Mouse (Mus musculus) bone marrow macrophage, adult 2 months (primary cell): ENCODE measurements around the gene Hist1h1d. TPM values are rescaled to one million over a fixed set of nuclear protein-coding genes. Genes with fewer than 3 reads are reported as not detected.

ENCODE experiments used
- H3K27ac ChIP-seq: 2 replicates; pipeline ENCODE4 v1.5.1; 2012; ENCODE audit warnings: low read depth, low read length; ENCODE audit not compliant: insufficient read depth
- H3K4me1 ChIP-seq: 2 replicates; pipeline ENCODE4 v1.6.1; 2012; ENCODE audit warnings: low read length; ENCODE audit not compliant: control insufficient read depth, insufficient read depth
- H3K4me3 ChIP-seq: 2 replicates; pipeline ENCODE4 v1.5.1; 2012; ENCODE audit warnings: mild to moderate bottlenecking, low read length, moderate library complexity; ENCODE audit not compliant: insufficient read depth
- CTCF ChIP-seq: IDR thresholded peaks from 2 replicates; pipeline ENCODE4 v1.5.1; 2012; ENCODE audit warnings: low read depth, mild to moderate bottlenecking, low read length, moderate library complexity
- POLR2A ChIP-seq: IDR thresholded peaks from 2 replicates; pipeline ENCODE4 v1.6.1; 2012; ENCODE audit warnings: mild to moderate bottlenecking, low read depth, low read length, borderline replicate concordance
- polyA plus RNA-seq: library from polyadenylated mRNA; stranded (reverse); fragments of >200 nt; gene quantifications from 2 replicates; pipeline ENCODE4 v1.2.4, GENCODE M21; 2012; ENCODE audit not compliant: missing spikeins, insufficient read depth, insufficient read length

The Hist1h1d gene
- polyA plus RNA-seq, 1 experiment = 0.39 TPM

GRCm38 (mm10) chr13:23516822-23517602 is 36.0 kb upstream of the Hist1h1d start:
- Histone ChIP-seq H3K4me1 (peaks cover 8% of the 10 kb centered on the region), H3K4me3 (peak overlapping the region; percentile 58), H3K27ac (peak overlapping the region; percentile 24; the same call in 1 of the 2 replicates)
- TF ChIP-seq CTCF (no peak), POLR2A (no peak)

DNA sequence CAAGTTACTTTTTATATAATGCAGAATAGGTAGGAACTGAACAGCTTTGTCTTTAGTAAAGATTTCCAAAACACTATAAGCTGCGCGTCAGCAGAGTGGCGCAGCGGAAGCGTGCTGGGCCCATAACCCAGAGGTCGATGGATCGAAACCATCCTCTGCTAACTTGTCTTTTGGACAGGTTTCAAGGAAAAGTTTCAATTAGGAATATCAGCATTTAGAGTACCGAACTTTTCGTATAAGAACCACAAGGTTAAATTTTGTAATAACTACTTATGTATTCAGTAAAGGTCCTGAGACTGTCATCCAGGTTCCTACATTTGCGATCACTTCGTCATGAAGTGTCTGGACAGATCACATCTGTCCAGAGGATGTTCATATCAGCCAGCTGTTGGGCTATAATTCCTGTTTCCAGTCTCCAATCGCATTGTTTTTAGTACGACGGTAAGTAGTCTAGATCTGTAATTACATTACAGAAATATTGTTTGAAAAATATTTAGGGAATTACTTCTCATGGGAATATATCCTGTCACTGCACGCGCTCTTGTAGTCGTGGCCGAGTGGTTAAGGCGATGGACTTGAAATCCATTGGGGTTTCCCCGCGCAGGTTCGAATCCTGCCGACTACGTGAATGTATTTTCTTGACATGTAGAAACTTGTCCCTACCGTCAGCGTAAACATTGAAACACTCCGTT is 35.3 kb upstream of the Hist1h1d start:
- TF ChIP-seq POLR2A (no peak), CTCF (no peak)
- peaks cover 8% of the 10 kb centered on the region for H3K4me1 ChIP-seq
- peak overlapping the region; percentile 65 for H3K27ac ChIP-seq
- peak overlapping the region; percentile 58 for H3K4me3 ChIP-seq

DNA sequence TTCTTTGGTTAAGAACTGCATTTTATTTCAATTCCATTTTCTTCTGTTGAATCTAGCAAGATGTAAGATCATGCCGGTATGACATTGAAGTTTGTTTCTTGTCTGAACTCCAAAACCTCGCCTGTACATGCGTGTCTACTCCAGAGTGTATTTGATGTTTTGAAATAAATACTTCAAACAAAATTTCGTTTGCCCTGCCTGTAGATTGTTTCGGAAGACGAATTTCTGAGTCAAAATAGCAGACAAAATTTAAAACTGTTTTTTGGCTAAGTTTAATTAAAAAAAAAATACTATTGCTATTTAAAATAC is 34.8 kb upstream of the Hist1h1d start:
- H3K27ac ChIP-seq = peak overlapping the region; percentile 65
- peak overlapping the region; percentile 57 for H3K4me3 ChIP-seq
- peaks cover 8% of the 10 kb centered on the region for H3K4me1 ChIP-seq
- no peak for TF ChIP-seq CTCF
- TF ChIP-seq POLR2A = no peak

DNA sequence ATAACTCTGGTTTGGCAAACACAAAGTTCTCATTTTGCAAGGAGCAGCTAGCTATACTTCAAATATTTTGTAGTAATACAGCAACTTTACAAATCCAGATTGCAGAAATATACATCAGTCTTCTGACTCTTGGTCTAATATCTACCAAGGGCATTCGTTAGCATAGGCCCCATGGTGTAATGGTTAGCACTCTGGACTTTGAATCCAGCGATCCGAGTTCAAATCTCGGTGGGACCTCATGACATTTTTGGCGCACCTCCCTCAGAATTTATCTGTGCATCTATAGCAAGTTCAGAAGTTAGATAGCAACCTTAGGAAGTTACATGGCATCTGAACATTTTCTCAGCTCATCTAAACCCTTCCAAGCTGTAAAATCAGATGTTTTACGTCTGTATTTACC is 34.2 kb upstream of the Hist1h1d start:
- Histone ChIP-seq H3K4me3 (peak overlapping the region; percentile 57), H3K4me1 (peaks cover 8% of the 10 kb centered on the region), H3K27ac (peak overlapping the region; percentile 32)
- TF ChIP-seq CTCF (no peak), POLR2A (no peak)

- H3K4me3 ChIP-seq = peak overlapping the region; percentile 57
- TF ChIP-seq CTCF (no peak), POLR2A (no peak)
- peaks cover 10% of the 10 kb centered on the region for H3K4me1 ChIP-seq
- peak overlapping the region; percentile 32 for H3K27ac ChIP-seq
These were observed 33.6 kb upstream of the Hist1h1d start for GRCm38 (mm10) chr13:23519416-23519815.

GRCm38 (mm10) chr13:23521703-23522102 is 31.4 kb upstream of the Hist1h1d start:
- H3K4me1 ChIP-seq = peaks cover 7% of the 10 kb centered on the region
- H3K27ac ChIP-seq = no peak overlapping the region
- no peak overlapping the region; the same call in 1 of the 2 replicates for H3K4me3 ChIP-seq
- no peak for TF ChIP-seq CTCF
- TF ChIP-seq POLR2A = no peak

DNA sequence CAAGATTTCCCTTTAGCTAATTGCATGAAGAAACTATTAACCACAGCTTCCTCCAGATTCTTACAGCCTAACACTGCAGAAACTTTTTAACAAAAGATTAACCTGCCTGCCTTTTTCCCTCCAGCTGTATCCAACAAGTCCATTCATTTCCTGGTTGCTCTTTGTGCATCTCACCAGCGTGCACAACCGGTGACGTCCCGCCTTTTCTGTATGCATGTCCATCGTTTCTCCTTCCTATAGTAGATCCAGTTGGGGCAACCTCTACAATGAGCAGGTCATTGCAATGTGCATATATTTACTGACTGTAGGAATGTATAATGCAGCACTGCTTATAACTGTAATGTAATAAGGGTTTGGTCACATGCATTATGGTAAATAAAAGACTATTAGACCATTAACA is 29.1 kb upstream of the Hist1h1d start:
- H3K27ac ChIP-seq = no peak overlapping the region
- 0 out of 2 replicates have a peak overlapping the region, but pooled peaks have one; percentile 2 for H3K4me3 ChIP-seq
- H3K4me1 ChIP-seq = peaks cover 12% of the 10 kb centered on the region
- no peak for TF ChIP-seq CTCF
- TF ChIP-seq POLR2A = no peak

DNA sequence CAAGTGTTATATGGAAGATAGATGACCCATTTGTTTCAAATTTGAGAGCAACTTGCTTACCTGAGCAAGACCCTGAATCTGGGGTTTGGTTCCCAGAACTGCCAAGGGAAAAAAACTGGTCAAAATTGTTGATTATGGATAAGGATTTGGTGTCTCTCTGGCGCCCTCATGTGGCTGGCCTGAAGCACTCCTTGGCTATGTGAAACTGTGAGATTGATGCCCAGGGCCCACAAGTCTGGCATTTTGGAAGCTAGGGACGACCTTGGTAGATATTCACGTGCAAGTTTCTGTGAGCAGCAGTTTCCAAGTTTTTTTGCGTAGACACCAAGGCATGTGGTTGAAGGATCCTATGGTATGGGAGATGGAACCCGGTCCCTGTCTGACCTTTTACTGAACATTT is 28.4 kb upstream of the Hist1h1d start:
- Histone ChIP-seq H3K27ac (no peak overlapping the region), H3K4me3 (no peak overlapping the region), H3K4me1 (peaks cover 14% of the 10 kb centered on the region)
- TF ChIP-seq CTCF = peak; percentile 85
- no peak for TF ChIP-seq POLR2A

DNA sequence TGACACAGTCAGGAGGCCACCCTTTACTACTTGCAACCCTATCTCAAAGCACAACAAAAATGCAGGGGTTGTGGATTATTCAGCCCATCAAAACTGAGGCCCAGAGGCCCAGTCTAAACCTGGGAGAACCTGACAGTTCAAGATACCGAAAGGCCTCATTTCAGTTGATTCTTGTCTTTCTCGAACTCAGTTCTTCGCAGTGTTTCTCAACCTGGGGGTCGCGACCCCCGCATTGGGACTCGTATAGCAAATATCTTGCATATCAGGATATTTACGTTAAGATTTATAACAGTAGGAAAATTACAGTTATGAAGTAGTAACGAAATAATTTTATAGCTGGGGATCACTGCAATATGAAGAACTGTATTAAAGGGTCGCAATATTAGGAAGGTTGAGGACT is 27.2 kb upstream of the Hist1h1d start:
- Histone ChIP-seq H3K4me3 (peak overlapping the region; percentile 44), H3K4me1 (peaks cover 10% of the 10 kb centered on the region), H3K27ac (no peak overlapping the region)
- TF ChIP-seq POLR2A = no peak
- TF ChIP-seq CTCF = no peak

DNA sequence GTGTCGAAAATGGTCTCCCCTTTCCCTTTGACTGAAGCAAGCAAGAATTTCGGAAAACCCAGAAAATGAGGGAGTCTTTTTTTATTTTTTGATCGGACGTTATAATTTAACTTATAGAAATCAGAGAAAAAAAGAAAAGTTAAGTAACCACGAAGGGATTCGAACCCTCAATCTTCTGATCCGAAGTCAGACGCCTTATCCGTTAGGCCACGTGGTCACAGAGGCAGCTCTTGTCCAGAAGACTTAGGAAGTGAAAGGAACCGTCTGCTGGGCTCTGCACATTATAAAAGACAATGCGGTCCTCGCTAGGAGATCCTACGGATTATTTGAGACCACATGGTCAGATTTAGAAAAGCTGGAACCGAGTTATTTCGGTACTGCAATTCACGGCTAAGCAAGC is 26.8 kb upstream of the Hist1h1d start:
- TF ChIP-seq POLR2A (no peak), CTCF (no peak)
- H3K27ac ChIP-seq = peak overlapping the region; percentile 32; the same call in 1 of the 2 replicates
- peak overlapping the region; percentile 69 for H3K4me3 ChIP-seq
- H3K4me1 ChIP-seq = peaks cover 10% of the 10 kb centered on the region
